In genomic region chr13:112254116-112254515, GRCm38 (mm10) we compare ENCODE assay signal across 16 mouse cellular contexts. TPM values are rescaled to one million over a fixed set of nuclear protein-coding genes. Genes with fewer than 3 reads are reported as not detected.
DNase-seq lines count a peak whose midpoint lies in the region; ATAC-seq and TF ChIP-seq lines count a peak whose summit lies in the region.
"Had no signal": no experiment of that assay in that cellular context is flagged by ENCODE, and none has a peak within 500 bp of the region (broad histone marks: within the 10 kb centered on the region; RNA-seq: fewer than 3 reads in every experiment).

No protein-coding gene starts in this region.

- TF ChIP-seq CTCF in lung, embryonic 14.5 days (IDR thresholded peaks at IDR 0.05; ENCODE audit: low read depth), result no peak

- peak; percentile 44 for DNase-seq in forebrain, embryonic 11.5 days (ENCODE audit: low spot score)
- no peak for DNase-seq in midbrain, embryonic 10.5 days (ENCODE audit: low spot score)
- no peak for DNase-seq in midbrain, embryonic 11.5 days (ENCODE audit: low spot score, missing footprints)
- DNase-seq in lung, embryonic 14.5 days, result peak; percentile 49
- DNase-seq in T-cell, adult 2 months (ENCODE audit: low spot score), result no peak
- no peak for DNase-seq in left cerebral cortex, postnatal 10 days (ENCODE audit: extremely low spot score in 1 of 2, low spot score in 2 of 2)
- DNase-seq: B cell, adult 2 months; cerebellum, postnatal 14 days; thymus, postnatal 4 days had no signal

- WGBS in forebrain, embryonic 11.5 days, result 92% methylated on average over 8 of the region's 8 CpGs
- WGBS in forebrain, embryonic 16.5 days, result 91% methylated on average over 8 of the region's 8 CpGs
- 86% methylated on average over 8 of the region's 8 CpGs for WGBS in midbrain, embryonic 10.5 days
- WGBS in midbrain, embryonic 11.5 days, result 83% methylated on average over 8 of the region's 8 CpGs
- whole genome bisulfite sequencing in lung, embryonic 14.5 days, result 33% methylated on average over 8 of the region's 8 CpGs
- 88% methylated on average over 8 of the region's 8 CpGs for WGBS in midbrain, embryonic 13.5 days

- intact Hi-C loops in left cerebral cortex, postnatal 10 days (cut with DNase I), result no loop called here

- no peaks in the 10 kb centered on the region for H3K4me1 ChIP-seq in forebrain, embryonic 11.5 days (replicated peaks; ENCODE audit: control insufficient read depth, insufficient read depth, low read length)
- H3K4me1 ChIP-seq in forebrain, embryonic 16.5 days (replicated peaks; ENCODE audit: control insufficient read depth, insufficient read depth, low read length), result no peaks in the 10 kb centered on the region
- H3K4me1 ChIP-seq in midbrain, embryonic 10.5 days, result peaks cover 18% of the 10 kb centered on the region
- 0 out of 2 replicates have a peak, but pooled peaks cover 4% of the 10 kb centered on the region for H3K4me1 ChIP-seq in midbrain, embryonic 11.5 days (ENCODE audit: control insufficient read depth, insufficient read depth, low read length)
- peaks cover 18% of the 10 kb centered on the region for H3K4me1 ChIP-seq in lung, embryonic 14.5 days (ENCODE audit: insufficient read depth)
- 0 out of 2 replicates have a peak, but pooled peaks cover 4% of the 10 kb centered on the region for H3K4me1 ChIP-seq in midbrain, embryonic 13.5 days (replicated peaks)
- H3K4me1 ChIP-seq: hindbrain, embryonic 15.5 days; limb, embryonic 15.5 days had no signal

- no peak overlapping the region for H3K27ac ChIP-seq in forebrain, embryonic 11.5 days (ENCODE audit: low read depth, low read length)
- H3K27ac ChIP-seq in forebrain, embryonic 16.5 days (ENCODE audit: low read length), result no peak overlapping the region
- 0 out of 2 replicates have a peak overlapping the region, but pooled peaks have one; percentile 13 for H3K27ac ChIP-seq in midbrain, embryonic 10.5 days (replicated peaks)
- no peak overlapping the region for H3K27ac ChIP-seq in midbrain, embryonic 11.5 days (ENCODE audit: low read depth, low read length)
- H3K27ac ChIP-seq in lung, embryonic 14.5 days (ENCODE audit: low read depth), result no peak overlapping the region; the same call in 1 of the 2 replicates
- no peak overlapping the region for H3K27ac ChIP-seq in midbrain, embryonic 13.5 days
- H3K27ac ChIP-seq: embryonic facial prominence, embryonic 12.5 days; heart, embryonic 15.5 days; hindbrain, embryonic 15.5 days; left cerebral cortex, adult 2 months; limb, embryonic 15.5 days had no signal

- ATAC-seq in forebrain, embryonic 11.5 days (replicated peaks; ENCODE audit: low FRiP score), result no peak
- no peak for ATAC-seq in forebrain, embryonic 16.5 days
- no peak for ATAC-seq in midbrain, embryonic 11.5 days (ENCODE audit: low FRiP score)
- peak; percentile 47 for ATAC-seq in lung, embryonic 14.5 days (ENCODE audit: insufficient read depth)
- ATAC-seq in midbrain, embryonic 13.5 days, result no peak

- no peak overlapping the region for H3K9ac ChIP-seq in forebrain, embryonic 11.5 days (ENCODE audit: low read length)
- H3K9ac ChIP-seq in forebrain, embryonic 16.5 days (replicated peaks; ENCODE audit: low read depth, low read length), result no peak overlapping the region
- H3K9ac ChIP-seq in midbrain, embryonic 11.5 days (ENCODE audit: low read length), result no peak overlapping the region
- H3K9ac ChIP-seq in lung, embryonic 14.5 days, result no peak overlapping the region; the same call in 1 of the 2 replicates
- no peak overlapping the region for H3K9ac ChIP-seq in midbrain, embryonic 13.5 days (replicated peaks)
- H3K9ac ChIP-seq: embryonic facial prominence, embryonic 12.5 days; heart, embryonic 15.5 days; hindbrain, embryonic 15.5 days; limb, embryonic 15.5 days had no signal

- H3K36me3 ChIP-seq in forebrain, embryonic 11.5 days (ENCODE audit: control insufficient read depth, insufficient read depth, low read length), result no peaks in the 10 kb centered on the region
- no peaks in the 10 kb centered on the region for H3K36me3 ChIP-seq in forebrain, embryonic 16.5 days (ENCODE audit: control insufficient read depth, insufficient read depth)
- H3K36me3 ChIP-seq in midbrain, embryonic 10.5 days, result no peaks in the 10 kb centered on the region
- H3K36me3 ChIP-seq in midbrain, embryonic 11.5 days (ENCODE audit: control insufficient read depth, insufficient read depth, low read length), result no peaks in the 10 kb centered on the region
- H3K36me3 ChIP-seq in lung, embryonic 14.5 days (ENCODE audit: insufficient read depth), result no peaks in the 10 kb centered on the region
- H3K36me3 ChIP-seq in midbrain, embryonic 13.5 days, result no peaks in the 10 kb centered on the region
- H3K36me3 ChIP-seq: embryonic facial prominence, embryonic 12.5 days; heart, embryonic 15.5 days; hindbrain, embryonic 15.5 days; limb, embryonic 15.5 days had no signal

- no peaks in the 10 kb centered on the region for H3K27me3 ChIP-seq in forebrain, embryonic 11.5 days (ENCODE audit: control insufficient read depth, insufficient read depth, low read length)
- no peaks in the 10 kb centered on the region for H3K27me3 ChIP-seq in forebrain, embryonic 16.5 days (replicated peaks; ENCODE audit: control insufficient read depth, insufficient read depth, low read length)
- peaks cover 13% of the 10 kb centered on the region for H3K27me3 ChIP-seq in midbrain, embryonic 10.5 days (ENCODE audit: low read depth, poor library complexity, severe bottlenecking)
- no peaks in the 10 kb centered on the region for H3K27me3 ChIP-seq in midbrain, embryonic 11.5 days (ENCODE audit: control insufficient read depth, insufficient read depth, low read length)
- H3K27me3 ChIP-seq in lung, embryonic 14.5 days (ENCODE audit: insufficient read depth, low read length), result no peaks in the 10 kb centered on the region
- H3K27me3 ChIP-seq in midbrain, embryonic 13.5 days, result no peaks in the 10 kb centered on the region
- H3K27me3 ChIP-seq: heart, embryonic 15.5 days; hindbrain, embryonic 15.5 days; limb, embryonic 15.5 days had no signal

- no peak overlapping the region for H3K4me2 ChIP-seq in forebrain, embryonic 11.5 days (ENCODE audit: low read depth, low read length, severe bottlenecking)
- no peak overlapping the region for H3K4me2 ChIP-seq in forebrain, embryonic 16.5 days (ENCODE audit: low read length)
- H3K4me2 ChIP-seq in midbrain, embryonic 11.5 days, result no peak overlapping the region
- no peak overlapping the region for H3K4me2 ChIP-seq in lung, embryonic 14.5 days
- no peak overlapping the region for H3K4me2 ChIP-seq in midbrain, embryonic 13.5 days (replicated peaks)
- H3K4me2 ChIP-seq: embryonic facial prominence, embryonic 12.5 days; heart, embryonic 15.5 days; hindbrain, embryonic 15.5 days; limb, embryonic 15.5 days had no signal

- H3K9me3 ChIP-seq in forebrain, embryonic 11.5 days (ENCODE audit: control insufficient read depth, low read length), result peaks cover 2% of the 10 kb centered on the region; the same call in 1 of the 2 replicates
- H3K9me3 ChIP-seq in forebrain, embryonic 16.5 days (ENCODE audit: control insufficient read depth, low read length), result peaks cover 5% of the 10 kb centered on the region
- peaks cover 10% of the 10 kb centered on the region for H3K9me3 ChIP-seq in midbrain, embryonic 10.5 days (replicated peaks)
- H3K9me3 ChIP-seq in midbrain, embryonic 11.5 days (ENCODE audit: control insufficient read depth, low read length), result peaks cover 6% of the 10 kb centered on the region; the same call in 1 of the 2 replicates
- peaks cover 5% of the 10 kb centered on the region; the same call in 1 of the 2 replicates for H3K9me3 ChIP-seq in lung, embryonic 14.5 days (ENCODE audit: low read depth, low read length)
- H3K9me3 ChIP-seq in midbrain, embryonic 13.5 days, result no peaks in the 10 kb centered on the region; the same call in 1 of the 2 replicates
- H3K9me3 ChIP-seq: heart, embryonic 15.5 days had no signal

- H3K4me3 ChIP-seq in forebrain, embryonic 11.5 days (ENCODE audit: low read depth, low read length), result no peak overlapping the region
- H3K4me3 ChIP-seq in forebrain, embryonic 16.5 days (replicated peaks; ENCODE audit: low read length), result no peak overlapping the region
- H3K4me3 ChIP-seq in midbrain, embryonic 10.5 days, result no peak overlapping the region
- no peak overlapping the region for H3K4me3 ChIP-seq in midbrain, embryonic 11.5 days (ENCODE audit: low read depth, low read length)
- H3K4me3 ChIP-seq in lung, embryonic 14.5 days (ENCODE audit: low read depth, low read length), result no peak overlapping the region
- no peak overlapping the region for H3K4me3 ChIP-seq in midbrain, embryonic 13.5 days (replicated peaks)
- H3K4me3 ChIP-seq: embryonic facial prominence, embryonic 12.5 days; heart, embryonic 15.5 days; hindbrain, embryonic 15.5 days; left cerebral cortex, adult 2 months; limb, embryonic 15.5 days had no signal

RNA-seq across cellular contexts. Expression of gene Ankrd55, which starts 34.1 kb away (rescaled TPM):
- 1.1 and 1.3 TPM in 2 replicates for polyA plus RNA-seq in forebrain, embryonic 11.5 days (2014; fragmentation: Nextera tagmentation; extraction: Ambion mirVana)
- polyA plus RNA-seq in forebrain, embryonic 16.5 days (2015; fragmentation: Nextera tagmentation; extraction: Ambion mirVana), result 3.2 and 4.9 TPM in 2 replicates
- 1.2 and 2.9 TPM in 2 replicates for polyA plus RNA-seq in midbrain, embryonic 10.5 days (2016; fragmentation: Nextera tagmentation; extraction: Ambion mirVana)
- polyA plus RNA-seq in midbrain, embryonic 11.5 days (2014; fragmentation: Nextera tagmentation; extraction: Ambion mirVana), result 1.9 and 2.3 TPM in 2 replicates
- 0.18 and 0.22 TPM in 2 replicates for polyA plus RNA-seq in lung, embryonic 14.5 days (2014; fragmentation: Nextera tagmentation; extraction: Ambion mirVana)
- 3.6 and 3.9 TPM in 2 replicates for polyA plus RNA-seq in midbrain, embryonic 13.5 days (2015; fragmentation: Nextera tagmentation; extraction: Ambion mirVana)
- 1 to 10 TPM; 5.6 to 5.8 TPM for total RNA-seq in left cerebral cortex, postnatal 10 days (2021)

Comparison
In these comparisons a context has a peak if more than half of its experiments do, and no peak if none do; other contexts are left out.
1. DNase-seq: peak in forebrain, embryonic 11.5 days (single experiment) and lung, embryonic 14.5 days (single experiment); none in midbrain, embryonic 10.5 days (single experiment), midbrain, embryonic 11.5 days (single experiment), T-cell, adult 2 months (single experiment) and left cerebral cortex, postnatal 10 days (0 of 2).